Mouse (Mus musculus): ENCODE measurements at regions not wholly inside any gene's neighbourhood (a gene's known extent, or its start where the extent isn't known, plus 50 kb on each side); places are given as distances from the start of the nearest gene placed in this dataset.

DNA sequence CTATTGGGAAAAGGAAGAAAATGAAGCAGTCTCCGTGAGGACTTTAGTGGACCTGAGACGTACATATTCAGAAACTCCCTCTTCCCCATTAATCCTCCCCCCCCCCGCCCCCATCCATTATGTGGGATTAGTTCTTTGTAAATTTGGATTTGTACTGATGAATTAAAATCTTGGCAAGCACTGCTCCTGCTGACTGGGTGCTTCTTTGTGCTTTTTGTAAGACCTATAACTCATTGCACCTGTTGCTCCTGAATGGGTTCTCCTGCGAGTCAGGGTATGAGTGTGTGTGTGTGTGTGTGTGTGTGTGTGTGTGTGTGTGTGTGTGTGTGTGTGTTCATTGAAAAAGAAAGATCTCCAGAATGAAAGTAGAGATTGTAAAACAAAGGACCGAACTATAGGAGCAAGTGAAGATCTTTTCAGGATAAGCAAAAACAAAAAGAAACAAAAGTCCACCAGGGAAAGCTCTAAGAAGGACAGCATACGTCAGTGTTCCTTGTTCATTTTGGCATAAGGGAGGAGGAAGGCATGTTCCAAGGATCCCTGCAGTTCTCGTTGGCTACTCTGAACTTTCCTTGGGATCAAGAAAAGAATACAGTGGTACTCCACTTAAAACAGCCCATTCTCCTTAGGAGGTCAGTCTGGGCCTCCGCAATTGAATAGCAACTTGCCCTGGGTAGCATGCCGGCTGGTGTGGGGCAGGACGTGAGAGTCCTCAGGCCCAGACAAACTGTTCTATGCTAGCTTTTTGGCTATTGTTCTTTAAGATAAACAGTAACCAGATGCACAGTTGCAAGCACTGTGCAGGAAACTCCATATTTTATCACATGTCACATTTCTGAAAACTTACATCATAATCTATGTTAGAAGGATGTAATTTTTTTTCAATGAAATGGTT is 131.9 kb upstream of the Zfp462 start:
- no peak for DNase-seq

DNA sequence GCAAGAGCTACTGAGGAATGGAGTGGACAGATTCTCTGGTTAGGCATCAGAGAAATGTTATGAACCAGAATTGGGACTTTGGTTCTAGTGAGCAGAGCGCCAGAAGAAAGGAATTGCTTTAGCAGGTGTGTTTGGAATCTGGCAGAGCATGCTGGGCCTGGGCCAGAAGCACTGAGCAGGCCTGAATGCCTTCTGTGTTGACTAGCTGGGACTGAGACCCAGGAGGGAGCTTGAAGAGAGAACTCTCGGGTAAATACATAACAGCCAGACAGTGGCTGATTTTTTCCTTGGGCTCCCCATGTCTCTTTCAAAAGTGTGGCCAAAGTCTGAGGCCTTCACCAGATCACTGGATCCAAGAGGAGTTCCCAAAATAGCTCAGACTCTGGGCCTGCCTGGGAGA is 107.5 kb upstream of the Zfp462 start:
- DNase-seq: peak in 1 of 2 experiments; percentile 22

DNA sequence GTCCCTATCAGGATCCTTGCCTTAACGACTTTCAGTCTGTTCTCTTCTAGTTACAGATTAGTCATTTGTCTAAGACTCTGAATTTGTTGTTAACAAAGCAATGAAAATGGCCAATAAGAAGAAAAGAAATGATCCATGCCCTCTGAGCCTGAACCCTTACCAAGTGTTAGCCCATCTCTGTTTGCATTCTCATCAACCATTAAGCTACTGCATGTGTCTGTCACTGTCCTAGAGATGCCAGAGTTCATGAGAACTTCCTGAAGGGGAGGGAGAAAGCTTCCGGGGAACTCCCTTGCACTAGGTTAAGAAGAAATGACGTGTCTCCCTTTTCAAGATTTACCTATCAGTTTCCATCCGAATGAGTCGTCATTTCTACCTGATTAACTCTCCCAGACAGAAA is 106.7 kb upstream of the Zfp462 start:
- no peak for DNase-seq

DNA sequence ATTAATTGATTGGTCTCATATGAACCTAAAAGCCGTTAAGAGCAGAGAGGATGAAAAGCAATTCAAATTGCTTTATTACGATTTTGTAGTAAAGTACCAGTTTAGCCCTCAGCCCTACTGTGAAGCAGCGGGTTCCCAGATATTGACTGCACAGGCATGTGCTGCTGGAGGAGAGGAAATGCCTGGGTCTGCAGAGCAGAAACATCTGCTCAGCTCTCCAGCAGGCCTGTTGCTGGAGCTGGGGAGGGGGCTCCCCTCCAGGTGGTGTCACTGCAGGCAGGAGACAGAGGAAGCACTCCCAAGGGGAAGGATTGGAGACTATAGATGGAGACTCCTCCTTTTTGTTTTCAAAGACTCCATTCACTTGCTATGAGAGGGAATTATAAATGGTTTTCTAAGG is 106.1 kb upstream of the Zfp462 start:
- no peak for DNase-seq

DNA sequence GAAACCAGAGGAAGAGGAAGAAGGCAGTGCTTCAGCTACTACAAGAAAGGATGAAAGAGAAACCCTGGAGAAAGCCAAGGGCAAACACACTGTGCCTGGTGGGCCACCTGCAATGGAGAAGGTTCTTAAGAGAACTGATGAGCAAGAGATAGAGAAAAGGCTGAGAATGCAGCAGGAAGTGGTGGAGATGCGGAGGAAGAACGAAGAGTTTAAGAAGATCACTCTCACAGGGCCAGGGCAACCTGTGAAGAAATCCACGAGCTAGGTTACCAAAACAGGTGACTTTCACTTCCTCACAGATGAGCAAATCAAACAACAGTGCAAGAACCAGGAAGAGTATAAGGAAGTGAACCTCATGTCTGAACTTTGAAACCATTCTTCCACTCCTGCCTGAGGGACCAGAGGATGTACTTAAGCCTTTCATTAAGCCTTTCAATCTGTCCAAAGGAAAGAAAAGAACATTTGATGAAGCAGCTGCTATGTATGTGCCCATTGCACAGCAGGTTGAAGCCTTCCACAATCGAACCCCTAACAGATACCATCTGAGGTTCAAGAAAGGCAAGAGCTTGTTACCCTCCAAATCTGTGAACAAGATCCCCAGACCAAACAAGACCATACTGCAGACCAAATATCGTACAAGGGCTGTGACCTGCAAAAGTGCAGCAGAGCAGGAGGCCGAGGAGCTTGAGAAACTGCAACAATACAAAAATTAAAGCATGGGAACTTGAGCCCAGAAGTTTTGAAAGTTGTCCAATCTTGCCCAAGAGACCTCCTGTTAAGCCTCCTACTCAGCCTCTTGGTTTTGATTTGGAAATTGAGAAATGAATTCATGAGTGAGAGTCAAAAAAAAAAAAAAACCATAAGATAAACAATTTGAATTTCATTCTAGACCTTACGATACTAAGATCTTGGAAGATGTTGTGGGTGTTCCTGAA is 91.6 kb upstream of the Zfp462 start:
- no peak for DNase-seq

DNA sequence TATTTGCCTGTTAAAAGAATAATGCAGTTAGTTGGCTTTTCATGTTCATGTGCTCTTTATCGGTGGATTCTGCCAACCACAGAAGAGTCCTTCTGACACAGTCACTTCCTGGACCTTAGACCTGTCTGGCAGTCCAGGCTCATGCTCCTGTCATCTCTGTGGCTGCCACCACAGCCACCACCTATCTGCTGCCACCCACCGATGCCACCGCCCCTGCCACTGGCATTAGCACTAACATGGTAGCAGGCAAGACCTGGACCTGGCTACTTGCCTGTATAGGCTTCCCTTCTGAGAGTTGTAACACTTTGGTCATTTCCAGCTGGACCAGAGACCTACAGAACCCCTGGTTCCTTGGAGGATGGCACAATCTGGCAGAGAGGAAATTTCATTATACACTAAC is 86.2 kb upstream of the Zfp462 start:
- DNase-seq: no peak

DNA sequence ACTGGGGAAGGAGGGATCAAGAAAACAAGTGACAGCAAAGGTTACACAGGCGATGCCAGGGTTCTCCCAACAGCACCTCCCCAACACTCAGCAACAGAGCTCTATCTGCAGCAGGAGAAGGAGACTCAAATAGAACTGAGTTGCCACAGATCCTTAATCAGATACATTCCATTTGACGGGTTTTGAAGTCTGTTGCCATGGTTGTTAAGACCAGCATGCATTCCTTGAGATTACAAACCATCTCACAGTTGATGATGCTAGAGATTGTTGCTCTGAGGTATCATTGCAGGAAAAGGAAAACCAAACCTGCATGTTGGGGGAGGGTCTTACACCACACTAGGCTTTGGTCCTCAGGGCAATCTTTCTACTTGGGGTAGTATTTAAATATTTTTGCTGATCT is 78.8 kb upstream of the Zfp462 start:
- DNase-seq: no peak

DNA sequence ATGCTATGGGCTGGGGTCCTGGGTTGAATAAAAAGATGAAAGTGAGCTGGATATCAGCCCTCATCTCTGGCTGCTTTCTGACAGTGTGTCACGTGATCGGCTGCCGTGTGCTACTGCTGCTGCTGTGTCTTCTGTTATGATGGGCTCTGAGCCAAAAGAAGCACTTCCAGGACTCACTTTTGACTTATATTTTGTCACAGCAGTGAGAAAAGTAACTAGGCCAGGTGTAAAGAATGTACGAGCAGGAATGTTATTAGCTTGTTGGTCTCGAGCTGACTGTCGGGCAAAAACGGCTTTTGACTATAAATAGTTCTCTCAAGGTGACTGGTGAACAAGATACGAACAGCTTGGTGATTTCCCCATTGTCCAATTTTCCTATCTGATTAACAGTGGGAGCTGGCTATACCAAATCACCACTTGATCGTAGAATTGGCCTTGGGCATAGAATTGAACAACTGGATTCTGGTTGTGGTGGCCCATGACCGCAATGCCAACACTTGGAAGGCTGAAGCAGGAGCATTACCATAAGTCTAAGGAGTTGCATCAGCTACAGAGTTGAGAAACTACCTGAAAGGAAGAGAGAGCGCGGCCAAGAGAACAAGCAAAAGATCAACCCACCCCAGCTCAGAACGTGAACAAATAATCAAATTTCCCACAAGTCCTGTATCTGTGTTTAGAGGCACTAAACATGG is 70.6 kb upstream of the Zfp462 start:
- DNase-seq: peak; percentile 2 to 11

DNA sequence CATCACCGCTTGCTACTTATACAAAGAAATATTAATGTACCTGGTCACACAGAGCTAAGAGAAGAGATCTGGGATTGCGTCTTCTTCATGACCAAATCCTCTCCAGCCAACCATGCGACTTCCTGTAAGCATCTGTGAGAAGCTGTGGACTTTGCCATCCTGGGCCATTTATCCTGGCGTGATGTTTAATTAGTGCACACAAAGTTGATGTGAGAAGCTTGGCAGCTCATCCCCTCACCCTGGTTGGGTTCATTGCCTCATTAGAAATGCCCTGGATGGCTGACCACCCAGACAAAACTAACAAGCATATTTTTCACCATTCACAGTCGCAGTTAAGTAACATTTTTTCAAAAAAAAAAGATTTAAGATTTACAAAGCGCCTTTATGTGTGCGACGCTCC is 69.3 kb upstream of the Zfp462 start:
- DNase-seq: no peak

DNA sequence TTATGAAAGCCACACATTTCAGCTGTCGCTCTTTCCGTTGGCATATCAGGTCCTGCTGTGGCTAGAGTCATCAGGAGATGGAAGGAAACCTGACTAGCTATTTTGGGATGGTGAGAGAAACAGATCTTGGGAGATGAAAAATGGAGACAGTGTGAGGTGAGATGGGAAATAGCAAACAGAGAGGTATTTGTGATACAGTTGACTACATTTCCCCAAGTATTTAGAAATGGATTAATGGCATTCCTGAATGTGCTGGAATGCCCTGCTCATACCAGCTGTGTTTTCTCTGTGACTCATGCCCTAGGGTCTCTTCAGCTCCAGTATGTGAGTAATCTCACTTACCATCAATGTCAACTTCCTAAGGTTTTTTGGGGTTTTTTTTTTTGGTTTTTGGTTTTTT is 67.5 kb upstream of the Zfp462 start:
- peak in 1 of 2 experiments; percentile 4 for DNase-seq

DNA sequence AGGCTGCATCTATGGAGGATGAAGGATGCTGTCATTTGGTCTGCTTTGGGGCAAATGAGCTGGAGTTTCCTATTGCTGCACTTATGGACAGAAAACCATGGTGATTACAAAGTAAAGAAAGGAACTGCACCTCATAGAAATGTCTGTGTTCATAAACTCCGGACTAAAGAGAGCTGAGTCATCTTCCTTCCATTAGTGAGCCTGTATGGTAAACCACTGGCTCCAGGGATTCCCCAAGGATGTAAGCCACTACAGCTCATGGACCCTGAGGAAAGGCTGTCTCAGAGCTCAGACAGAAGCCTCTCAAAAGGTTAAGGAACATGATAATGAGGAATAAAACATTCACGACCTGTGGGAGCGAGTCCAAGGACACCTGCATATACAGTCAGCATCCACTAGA is 66.3 kb upstream of the Zfp462 start:
- DNase-seq: no peak

DNA sequence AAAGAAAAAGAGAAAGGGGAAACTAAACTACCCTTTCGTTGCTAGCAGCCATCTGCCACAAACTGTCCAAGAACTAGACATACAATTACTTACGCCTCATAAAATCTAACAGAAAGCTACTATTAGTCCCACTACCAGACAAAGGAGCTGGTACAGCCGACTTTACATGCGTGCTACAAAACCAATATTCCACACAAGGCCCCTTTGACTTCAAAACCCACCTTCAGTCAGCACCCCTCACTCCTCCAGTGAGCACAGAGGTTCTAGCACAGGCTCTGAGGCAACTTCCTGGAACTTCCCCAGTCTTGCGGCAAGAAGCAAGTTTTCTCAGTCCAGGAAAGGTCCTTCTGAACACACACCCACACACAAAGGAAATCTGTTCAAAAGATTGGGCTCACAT is 51.6 kb upstream of the Zfp462 start:
- no peak for DNase-seq

All from adrenal gland, postnatal 36 days (tissue).